Mouse (Mus musculus) heart, postnatal 0 days (tissue): ENCODE measurements around the gene Olfr1183. TPM values are rescaled to one million over a fixed set of nuclear protein-coding genes. Genes with fewer than 3 reads are reported as not detected.
"Not testable (repeated sequence)": the region's sequence is repeated elsewhere in the genome, so short reads cannot be mapped to it uniquely, and the experiment has no call there.

ENCODE experiments used
- ATAC-seq: fragments of 200-750 bp; cut with Nextera tagmentation; 2 replicates; pipeline ENCODE4 v1.8.0; 2017; ENCODE audit warnings: low read depth, moderate number of reproducible peaks, moderate library complexity; ENCODE audit not compliant: insufficient read depth
- DNase-seq: peaks from one replicate; pipeline ENCODE4 v3.0.0-alpha.2; 2016; ENCODE audit warnings: low spot score
- H3K27ac ChIP-seq: fragments of 300-500 bp; sonication (generic); 2 replicates; pipeline ENCODE4 v1.5.1; 2014; ENCODE audit warnings: low read depth, mild to moderate bottlenecking
- H3K27me3 ChIP-seq: fragments of 300-500 bp; sonication (generic); 2 replicates; pipeline ENCODE4 v1.6.1; 2014; ENCODE audit warnings: low read length, mixed read lengths; ENCODE audit not compliant: control insufficient read depth, insufficient read depth
- H3K36me3 ChIP-seq: fragments of 300-500 bp; sonication (generic); replicated peaks from 2 replicates; pipeline ENCODE4 v1.6.1; 2014; ENCODE audit warnings: low read length, mixed read lengths; ENCODE audit not compliant: control insufficient read depth, insufficient read depth
- H3K4me1 ChIP-seq: fragments of 300-500 bp; sonication (generic); 2 replicates; pipeline ENCODE4 v1.6.1; 2014; ENCODE audit warnings: antibody characterized with exemption; ENCODE audit not compliant: control insufficient read depth, insufficient read depth
- H3K4me2 ChIP-seq: fragments of 300-500 bp; sonication (generic); 2 replicates; pipeline ENCODE4 v1.6.1; 2014; ENCODE audit warnings: low read depth, mild to moderate bottlenecking, low read length, moderate library complexity
- H3K4me3 ChIP-seq: fragments of 300-500 bp; sonication (generic); 2 replicates; pipeline ENCODE4 v1.5.1; 2014; ENCODE audit warnings: low read depth, low read length
- H3K9ac ChIP-seq: fragments of 300-500 bp; sonication (generic); replicated peaks from 2 replicates; pipeline ENCODE4 v1.6.1; 2014; ENCODE audit warnings: low read depth, low read length, mixed read lengths
- H3K9me3 ChIP-seq: fragments of 300-500 bp; sonication (generic); replicated peaks from 2 replicates; pipeline ENCODE4 v1.6.1; 2016; ENCODE audit warnings: low read length; ENCODE audit not compliant: control insufficient read depth
- CTCF ChIP-seq: IDR thresholded peaks from 2 replicates; pipeline ENCODE4 v1.5.1; 2016; ENCODE audit warnings: antibody characterized with exemption, control low read depth, low read depth
- EP300 ChIP-seq: IDR thresholded peaks from 2 replicates; pipeline ENCODE4 v1.6.1; 2016; ENCODE audit warnings: antibody characterized with exemption, low read depth
- WGBS: fragments of 180-500 bp; shearing (Covaris S2); extraction: QIAGEN DNeasy Blood & Tissue Kit; methylation state at CpG from one replicate; pipeline ENCODE4 v1.1.7; 2014; 5-methylcytosine and 5-hydroxymethylcytosine counted together
- polyA plus RNA-seq: library from polyadenylated mRNA; unstranded; fragments of >200 nt; fragmentation: Nextera tagmentation; extraction: Ambion mirVana; gene quantifications from 2 replicates; pipeline ENCODE4 v1.2.1, GENCODE M21; 2015
- total RNA-seq: library from RNA; depleted of rRNA; stranded (reverse); fragments of >200 nt; gene quantifications from 2 replicates; pipeline ENCODE4 v1.2.3, GENCODE M21; 2014; ENCODE audit warnings: low replicate concordance; rRNA removed

Gene Olfr1183
- total RNA-seq (not detected in 2 replicates), polyA plus RNA-seq (not detected in 2 replicates)

DNA sequence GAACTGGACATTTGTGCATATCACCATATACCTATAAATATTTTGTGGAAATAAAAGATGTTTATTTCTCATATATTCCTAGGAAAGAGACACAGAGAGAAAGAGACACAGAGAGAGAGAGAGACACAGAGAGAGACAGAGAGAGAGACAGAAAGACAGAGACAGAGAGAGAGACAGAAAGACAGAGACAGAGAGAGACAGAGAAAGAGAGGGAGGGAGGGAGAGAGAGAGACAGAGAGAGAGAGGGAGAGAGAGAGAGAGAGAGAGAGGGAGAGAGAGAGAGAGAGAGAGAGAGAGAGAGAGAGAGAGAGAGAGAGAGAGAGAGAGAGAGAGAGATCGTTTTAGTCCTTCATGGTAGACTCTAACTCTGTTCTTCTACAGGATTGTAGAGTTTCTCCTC lies at the start of gene Olfr1183:
Gene Olfr1183 (plus strand): TSS at position 301 of the 400 bp plus-strand sequence.
- 72% methylated on average over 1 of the region's 1 CpGs for WGBS
- not testable (repeated sequence) for H3K4me3 ChIP-seq, H3K27me3 ChIP-seq, H3K9me3 ChIP-seq, H3K4me2 ChIP-seq, ATAC-seq, H3K4me1 ChIP-seq, H3K9ac ChIP-seq, DNase-seq, H3K27ac ChIP-seq, H3K36me3 ChIP-seq

DNA sequence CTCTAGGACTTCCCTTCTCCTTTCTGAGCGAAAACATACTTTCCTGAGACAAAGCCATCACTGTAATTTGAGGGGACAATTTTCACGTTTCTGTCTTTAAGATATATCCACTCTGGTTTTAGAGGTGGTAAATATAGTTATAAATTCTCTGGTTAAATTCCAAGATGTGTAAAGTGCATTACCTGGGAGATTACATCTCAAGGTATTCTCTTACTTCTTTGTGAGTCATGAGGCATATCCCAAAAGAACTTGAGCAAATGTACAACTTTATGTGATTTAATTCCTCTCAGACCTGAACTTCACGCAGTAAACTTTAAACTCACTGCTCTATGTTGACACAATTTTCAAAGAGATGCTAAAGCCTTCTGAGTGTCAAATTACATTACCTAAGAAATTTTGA lies 48.3 kb upstream of the Olfr1183 start, which contains the start of gene Olfr1179:
Gene Olfr1179 (minus strand): TSS at position 101 of the 400 bp plus-strand sequence.
- no peak within 1 kb of the TSS for H3K9ac ChIP-seq
- no peaks in the 10 kb centered on the region for H3K4me1 ChIP-seq
- H3K4me2 ChIP-seq, result no peak within 1 kb of the TSS
- H3K27me3 ChIP-seq, result no peaks in the 10 kb centered on the region
- no peaks in the 10 kb centered on the region for H3K36me3 ChIP-seq
- H3K27ac ChIP-seq, result no peak within 1 kb of the TSS
- no peaks in the 10 kb centered on the region for H3K9me3 ChIP-seq
- 67% methylated on average over 3 of the region's 3 CpGs for WGBS
- no peak within 1 kb of the TSS for H3K4me3 ChIP-seq
- TF ChIP-seq EP300, result no peak
- TF ChIP-seq CTCF, result no peak
- DNase-seq, result no peak
- no peak for ATAC-seq

DNA sequence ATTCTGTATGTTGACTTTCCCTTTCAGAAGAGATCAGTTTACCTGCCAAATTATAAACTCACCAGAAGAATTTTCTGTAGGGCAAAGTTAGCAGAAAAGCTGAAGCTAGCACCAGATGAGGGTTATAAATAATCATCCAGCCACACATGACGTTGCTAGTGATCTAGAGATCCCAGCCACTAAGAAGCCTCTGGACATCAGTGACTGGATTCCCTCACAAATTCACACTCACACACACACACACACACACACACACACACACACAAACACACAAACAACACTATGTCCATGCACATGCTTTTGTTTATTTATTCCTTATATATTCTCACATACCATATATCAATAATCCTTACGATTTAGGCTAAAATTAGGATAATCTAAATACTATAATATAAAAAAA lies 35.6 kb upstream of the Olfr1183 start, which contains the start of gene Olfr1180:
Gene Olfr1180 (minus strand): TSS at position 101 of the 400 bp plus-strand sequence.
- 55% methylated on average over 2 of the region's 2 CpGs for WGBS
- no peak for DNase-seq
- no peaks in the 10 kb centered on the region for H3K36me3 ChIP-seq

DNA sequence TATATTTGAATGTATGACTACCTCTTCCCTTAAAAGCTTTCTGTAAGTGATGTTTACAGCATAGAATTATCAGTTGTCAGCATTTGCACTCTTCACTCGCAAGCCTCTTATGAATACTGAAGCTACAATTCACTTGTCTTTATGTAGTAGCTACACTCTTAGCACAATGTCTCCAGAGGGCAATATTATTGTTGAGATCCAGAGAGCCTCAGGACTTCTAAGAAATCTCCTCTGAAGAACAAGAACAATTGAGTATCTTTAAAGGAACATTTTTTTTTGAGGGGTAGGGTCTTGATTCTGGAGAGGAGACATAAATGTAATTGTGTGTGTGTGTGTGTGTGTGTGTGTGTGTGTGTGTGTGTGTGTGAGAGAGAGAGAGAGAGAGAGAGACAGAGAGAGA lies 28.6 kb upstream of the Olfr1183 start, which contains the start of gene Olfr1181:
Gene Olfr1181 (minus strand): TSS at position 101 of the 400 bp plus-strand sequence.
- no peaks in the 10 kb centered on the region for H3K27me3 ChIP-seq
- H3K27ac ChIP-seq, result no peak within 1 kb of the TSS
- 0 out of 2 replicates have a peak, but pooled peaks cover 3% of the 10 kb centered on the region for H3K9me3 ChIP-seq
- no peak for DNase-seq
- no peak within 1 kb of the TSS for H3K9ac ChIP-seq
- no peak within 1 kb of the TSS for H3K4me3 ChIP-seq
- WGBS, result 78% methylated on average over 1 of the region's 1 CpGs
- TF ChIP-seq EP300 (no peak), CTCF (no peak)
- H3K4me2 ChIP-seq, result no peak within 1 kb of the TSS
- no peak for ATAC-seq
- no peaks in the 10 kb centered on the region for H3K36me3 ChIP-seq
- no peaks in the 10 kb centered on the region for H3K4me1 ChIP-seq

More for the DNA sequence above, 35.6 kb upstream of the Olfr1183 start, which contains the start of gene Olfr1180:
- no peak within 1 kb of the TSS for H3K9ac ChIP-seq
- TF ChIP-seq EP300 (no peak), CTCF (no peak)
- H3K4me3 ChIP-seq, result no peak within 1 kb of the TSS
- H3K9me3 ChIP-seq, result no peaks in the 10 kb centered on the region
- H3K27me3 ChIP-seq, result no peaks in the 10 kb centered on the region
- H3K4me1 ChIP-seq, result no peaks in the 10 kb centered on the region
- no peak for ATAC-seq
- no peak within 1 kb of the TSS for H3K27ac ChIP-seq
- H3K4me2 ChIP-seq, result no peak within 1 kb of the TSS

DNA sequence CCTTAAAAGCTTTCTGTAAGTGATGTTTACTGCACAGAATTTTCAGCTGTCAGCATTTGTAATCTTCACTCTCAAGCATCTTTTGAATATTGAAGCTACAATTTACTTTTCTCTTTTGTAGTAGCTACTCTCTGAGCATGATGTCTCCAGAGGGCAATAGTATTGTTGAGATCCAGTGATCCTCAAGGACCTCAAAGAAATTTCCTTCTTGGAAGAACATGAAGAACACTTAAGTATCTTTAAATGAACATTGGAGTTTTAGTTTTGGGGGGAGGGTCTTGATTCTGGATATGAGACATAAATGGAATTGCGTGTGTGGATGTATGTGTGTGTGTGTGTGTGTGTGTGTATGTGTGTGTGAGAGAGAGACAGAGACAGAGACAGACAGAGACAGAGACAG lies 5.6 kb upstream of the Olfr1183 start, which contains the start of gene Gm13757:
Gene Gm13757 (minus strand): TSS at position 101 of the 400 bp plus-strand sequence.
- ATAC-seq, result no peak
- H3K4me2 ChIP-seq, result no peak within 1 kb of the TSS
- no peak for DNase-seq
- no peaks in the 10 kb centered on the region for H3K9me3 ChIP-seq
- TF ChIP-seq CTCF (no peak), EP300 (no peak)
- no peak within 1 kb of the TSS for H3K27ac ChIP-seq
- H3K4me1 ChIP-seq, result no peaks in the 10 kb centered on the region
- H3K36me3 ChIP-seq, result no peaks in the 10 kb centered on the region
- H3K9ac ChIP-seq, result no peak within 1 kb of the TSS
- H3K27me3 ChIP-seq, result no peaks in the 10 kb centered on the region
- 75% methylated on average over 1 of the region's 1 CpGs for WGBS
- no peak within 1 kb of the TSS for H3K4me3 ChIP-seq

DNA sequence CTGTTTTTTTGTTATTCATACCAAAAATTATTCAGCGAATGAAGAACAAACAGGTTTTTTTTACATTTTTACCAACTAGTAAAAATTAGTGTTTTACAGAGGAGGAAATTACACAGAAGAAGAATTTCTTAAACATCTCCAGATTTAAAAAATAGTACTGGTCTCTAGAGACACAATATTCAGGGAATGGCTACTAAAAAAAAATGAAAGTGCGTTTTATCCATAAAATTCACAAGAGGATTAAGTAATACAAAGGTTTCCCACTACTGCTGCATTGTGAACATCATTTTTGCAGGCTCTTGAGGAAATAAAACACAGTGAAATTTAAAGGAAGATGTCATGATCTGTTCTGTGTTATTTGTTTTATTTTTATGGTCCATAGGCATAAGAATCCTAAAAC lies 28.6 kb downstream of the Olfr1183 start, which contains the start of gene Olfr1184:
Gene Olfr1184 (plus strand): TSS at position 301 of the 400 bp plus-strand sequence.
- Histone ChIP-seq H3K36me3 (no peaks in the 10 kb centered on the region), H3K9ac (no peak within 1 kb of the TSS), H3K4me1 (no peaks in the 10 kb centered on the region), H3K27ac (no peak within 1 kb of the TSS), H3K4me3 (no peak within 1 kb of the TSS), H3K4me2 (no peak within 1 kb of the TSS), H3K27me3 (no peaks in the 10 kb centered on the region), H3K9me3 (no peaks in the 10 kb centered on the region)
- WGBS, result 73% methylated on average over 2 of the region's 2 CpGs
- TF ChIP-seq CTCF (no peak), EP300 (no peak)
- DNase-seq (no peak), ATAC-seq (no peak)
